Mouse (Mus musculus): Measurements from ENCODE around the gene Dntt. TPM values are rescaled to one million over a fixed set of nuclear protein-coding genes. Genes with fewer than 3 reads are reported as not detected.

Dntt gene
- polyA plus RNA-seq, 1 experiment: 0.43 TPM

GRCm38 (mm10) chr19:40995449-40996401 lies 33.4 kb upstream of the Dntt start:
- Histone ChIP-seq H3K4me3 (ENCODE audit: extremely low read depth, insufficient read depth, insufficient read length) (peak overlapping the region; percentile 47), H3K4me1 (ENCODE audit: control insufficient read depth, insufficient read depth, insufficient read length) (peaks cover 31% of the 10 kb centered on the region), H3K27ac (ENCODE audit: insufficient read depth, low read length) (peak overlapping the region; percentile 91), H3K36me3 (ENCODE audit: control insufficient read depth, insufficient read depth, low read length) (no peaks in the 10 kb centered on the region), H3K27me3 (ENCODE audit: control insufficient read depth, insufficient read depth, low read length) (no peaks in the 10 kb centered on the region)
- TF ChIP-seq CTCF (IDR thresholded peaks at IDR 0.05; ENCODE audit: extremely low read depth, insufficient read depth, insufficient read length, insufficient replicate concordance): no peak
- no peak; the same call in 1 of the 2 replicates for TF ChIP-seq POLR2A (IDR thresholded peaks at IDR 0.05; ENCODE audit: low read depth, low read length)
- peak; percentile 56 to 59 for DNase-seq (ENCODE audit: low read depth in 1 of 2, low spot score in 2 of 2)
- 18% methylated on average over 21 of the region's 21 CpGs for WGBS

- Histone ChIP-seq H3K4me3 (ENCODE audit: extremely low read depth, insufficient read depth, insufficient read length) (no peak overlapping the region), H3K27me3 (ENCODE audit: control insufficient read depth, insufficient read depth, low read length) (no peaks in the 10 kb centered on the region), H3K27ac (ENCODE audit: insufficient read depth, low read length) (peak overlapping the region; percentile 78), H3K4me1 (ENCODE audit: control insufficient read depth, insufficient read depth, insufficient read length) (peaks cover 31% of the 10 kb centered on the region), H3K36me3 (ENCODE audit: control insufficient read depth, insufficient read depth, low read length) (no peaks in the 10 kb centered on the region)
- DNase-seq (ENCODE audit: low read depth in 1 of 2, low spot score in 2 of 2): no peak
- 87% methylated on average over 6 of the region's 6 CpGs for WGBS
- TF ChIP-seq POLR2A (IDR thresholded peaks at IDR 0.05; ENCODE audit: low read depth, low read length): no peak
Measured at GRCm38 (mm10) chr19:40996722-40997121, 32.4 kb upstream of the Dntt start.

- Histone ChIP-seq H3K27me3 (ENCODE audit: control insufficient read depth, insufficient read depth, low read length) (no peaks in the 10 kb centered on the region), H3K4me3 (ENCODE audit: extremely low read depth, insufficient read depth, insufficient read length) (no peak overlapping the region), H3K36me3 (ENCODE audit: control insufficient read depth, insufficient read depth, low read length) (no peaks in the 10 kb centered on the region), H3K4me1 (ENCODE audit: control insufficient read depth, insufficient read depth, insufficient read length) (peaks cover 31% of the 10 kb centered on the region), H3K27ac (ENCODE audit: insufficient read depth, low read length) (peak overlapping the region; percentile 82)
- DNase-seq (ENCODE audit: low read depth in 1 of 2, low spot score in 2 of 2): peak in 1 of 2 experiments; percentile 43
- 12% methylated on average over 5 of the region's 5 CpGs for WGBS
- TF ChIP-seq CTCF (IDR thresholded peaks at IDR 0.05; ENCODE audit: extremely low read depth, insufficient read depth, insufficient read length, insufficient replicate concordance): no peak
- TF ChIP-seq POLR2A (IDR thresholded peaks at IDR 0.05; ENCODE audit: low read depth, low read length): no peak
Measured at GRCm38 (mm10) chr19:40998469-40999170, 30.5 kb upstream of the Dntt start.

- DNase-seq (ENCODE audit: low read depth in 1 of 2, low spot score in 2 of 2): peak in 1 of 2 experiments; percentile 49
- Histone ChIP-seq H3K4me3 (ENCODE audit: extremely low read depth, insufficient read depth, insufficient read length) (no peak overlapping the region), H3K27ac (ENCODE audit: insufficient read depth, low read length) (peak overlapping the region; percentile 82), H3K36me3 (ENCODE audit: control insufficient read depth, insufficient read depth, low read length) (no peaks in the 10 kb centered on the region), H3K27me3 (ENCODE audit: control insufficient read depth, insufficient read depth, low read length) (no peaks in the 10 kb centered on the region), H3K4me1 (ENCODE audit: control insufficient read depth, insufficient read depth, insufficient read length) (peaks cover 30% of the 10 kb centered on the region)
- no peak for TF ChIP-seq POLR2A (IDR thresholded peaks at IDR 0.05; ENCODE audit: low read depth, low read length)
- 0 out of 2 replicates have a peak, but pooled peaks have one; percentile 2 for TF ChIP-seq CTCF (IDR thresholded peaks at IDR 0.05; ENCODE audit: extremely low read depth, insufficient read depth, insufficient read length, insufficient replicate concordance)
- WGBS: 66% methylated on average over 3 of the region's 3 CpGs
Measured at GRCm38 (mm10) chr19:40999569-40999968, 29.5 kb upstream of the Dntt start.

- H3K4me3 ChIP-seq (ENCODE audit: extremely low read depth, insufficient read depth, insufficient read length): no peak overlapping the region
- H3K27me3 ChIP-seq (ENCODE audit: control insufficient read depth, insufficient read depth, low read length): no peaks in the 10 kb centered on the region
- DNase-seq (ENCODE audit: low read depth in 1 of 2, low spot score in 2 of 2): no peak
- H3K4me1 ChIP-seq (ENCODE audit: control insufficient read depth, insufficient read depth, insufficient read length): peaks cover 11% of the 10 kb centered on the region
- TF ChIP-seq CTCF (IDR thresholded peaks at IDR 0.05; ENCODE audit: extremely low read depth, insufficient read depth, insufficient read length, insufficient replicate concordance) (no peak), POLR2A (IDR thresholded peaks at IDR 0.05; ENCODE audit: low read depth, low read length) (no peak)
- no peaks in the 10 kb centered on the region for H3K36me3 ChIP-seq (ENCODE audit: control insufficient read depth, insufficient read depth, low read length)
- 94% methylated on average over 3 of the region's 3 CpGs for WGBS
- no peak overlapping the region for H3K27ac ChIP-seq (ENCODE audit: insufficient read depth, low read length)
Measured at GRCm38 (mm10) chr19:41003694-41004315, 25.3 kb upstream of the Dntt start.

GRCm38 (mm10) chr19:41006621-41007020 lies 22.5 kb upstream of the Dntt start:
- H3K36me3 ChIP-seq (ENCODE audit: control insufficient read depth, insufficient read depth, low read length): no peaks in the 10 kb centered on the region
- 93% methylated on average over 4 of the region's 4 CpGs for WGBS
- DNase-seq (ENCODE audit: low read depth in 1 of 2, low spot score in 2 of 2): no peak
- TF ChIP-seq CTCF (IDR thresholded peaks at IDR 0.05; ENCODE audit: extremely low read depth, insufficient read depth, insufficient read length, insufficient replicate concordance) (no peak), POLR2A (IDR thresholded peaks at IDR 0.05; ENCODE audit: low read depth, low read length) (no peak)
- no peak overlapping the region for H3K4me3 ChIP-seq (ENCODE audit: extremely low read depth, insufficient read depth, insufficient read length)
- H3K27ac ChIP-seq (ENCODE audit: insufficient read depth, low read length): no peak overlapping the region
- H3K4me1 ChIP-seq (ENCODE audit: control insufficient read depth, insufficient read depth, insufficient read length): peaks cover 5% of the 10 kb centered on the region; the same call in 1 of the 2 replicates
- no peaks in the 10 kb centered on the region for H3K27me3 ChIP-seq (ENCODE audit: control insufficient read depth, insufficient read depth, low read length)
